Mouse (Mus musculus): ENCODE data around the gene P3h3. TPM values are rescaled to one million over a fixed set of nuclear protein-coding genes. Genes with fewer than 3 reads are reported as not detected.
"Not testable (repeated sequence)": the region's sequence is repeated elsewhere in the genome, so short reads cannot be mapped to it uniquely, and the experiment has no call there.

Gene P3h3
- polyA plus RNA-seq, 1 experiment from 2014 or later, result 14.7 TPM

DNA sequence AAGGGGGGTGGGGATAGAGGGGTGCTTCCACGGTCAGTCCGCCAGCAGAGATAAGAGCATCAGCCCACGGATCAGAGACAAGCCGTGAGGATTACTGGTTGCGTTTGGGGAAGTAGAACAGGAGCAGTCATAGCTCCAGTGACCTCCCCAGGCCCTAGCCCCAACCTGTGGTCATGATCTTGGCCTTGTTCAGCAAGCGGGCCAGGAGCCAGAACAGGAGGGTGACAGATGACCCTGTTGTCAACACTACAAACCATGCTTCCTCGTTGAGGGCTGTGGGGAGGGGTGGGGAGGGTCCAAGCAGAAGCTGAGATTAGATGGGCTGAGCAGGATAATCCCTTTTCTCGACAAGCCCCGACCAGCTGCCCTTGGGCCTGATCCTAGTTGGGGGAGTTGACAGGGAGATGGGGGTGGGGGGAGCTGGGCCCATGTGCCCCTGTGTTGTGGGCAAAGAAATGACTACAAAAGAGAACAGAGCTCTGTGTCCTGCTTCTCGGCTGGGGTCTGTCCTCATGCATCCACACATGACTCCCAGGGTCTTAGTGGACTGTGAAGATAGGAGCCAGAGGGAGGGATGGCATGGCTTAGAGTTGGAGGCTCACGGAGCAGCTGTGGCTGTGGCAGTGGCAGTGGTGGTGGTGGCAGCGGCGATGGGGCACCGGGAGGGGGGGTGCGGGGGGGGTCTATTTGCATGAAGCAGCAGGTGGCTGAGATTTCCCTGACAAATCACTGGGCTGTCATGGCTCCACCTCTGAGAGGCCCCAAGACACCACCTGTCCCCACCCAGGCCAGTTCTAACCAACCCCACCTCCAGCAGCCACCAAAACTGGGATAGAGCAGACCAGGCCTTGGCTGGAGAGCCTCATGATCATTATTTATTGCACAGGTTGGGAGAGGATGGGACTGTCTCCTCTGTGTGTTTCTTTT, 17.0 kb downstream of the P3h3 start, which contains the start of gene Gnb3:
Gene Gnb3, minus strand, starts transcription at position 35 of the 927 bp plus-strand sequence.
- Histone ChIP-seq H3K36me3 (ENCODE audit: control insufficient read depth, insufficient read depth, low read length) (no peaks in the 10 kb centered on the region; the same call in 1 of the 2 replicates), H3K4me3 (ENCODE audit: low read depth, low read length) (no peak within 1 kb of the TSS), H3K9ac (ENCODE audit: low read depth, low read length) (peak within 1 kb of the TSS; percentile 3; the same call in 1 of the 2 replicates), H3K9me3 (ENCODE audit: control insufficient read depth, low read length) (no peaks in the 10 kb centered on the region), H3K4me1 (replicated peaks; ENCODE audit: control insufficient read depth, insufficient read depth, low read length) (peaks cover 5% of the 10 kb centered on the region), H3K4me2 (replicated peaks; ENCODE audit: low read depth, low read length) (no peak within 1 kb of the TSS), H3K27me3 (ENCODE audit: control insufficient read depth, insufficient read depth, low read length) (no peaks in the 10 kb centered on the region), H3K27ac (ENCODE audit: low read depth, low read length) (no peak within 1 kb of the TSS)
- no peak for ATAC-seq (ENCODE audit: low FRiP score)
- WGBS, result 30% methylated on average over 15 of the region's 15 CpGs
- no peak for DNase-seq (ENCODE audit: low spot score)

DNA sequence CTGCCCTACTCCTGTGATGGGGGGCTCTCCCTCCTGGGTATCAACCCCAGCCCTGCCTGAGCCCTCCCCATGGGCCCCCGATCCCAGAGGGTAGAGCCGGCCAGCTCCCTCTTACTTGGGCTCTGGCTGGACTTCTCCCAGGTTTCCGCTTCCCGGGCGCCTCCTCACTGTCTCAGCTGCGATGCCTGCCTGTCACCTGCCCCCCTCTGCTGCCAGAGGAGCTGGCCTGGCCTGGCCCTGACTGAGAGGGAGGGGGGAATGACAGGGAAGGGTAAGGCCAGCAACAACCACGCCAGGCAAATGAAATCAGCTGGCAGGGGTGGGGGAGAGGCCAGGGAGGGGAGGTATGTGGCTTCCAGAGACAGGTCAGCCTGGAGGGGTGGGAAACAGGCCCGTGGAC, 17.7 kb downstream of the P3h3 start:
- no peak overlapping the region for H3K4me3 ChIP-seq (ENCODE audit: low read depth, low read length)
- H3K9me3 ChIP-seq (ENCODE audit: control insufficient read depth, low read length), result no peaks in the 10 kb centered on the region
- H3K27ac ChIP-seq (ENCODE audit: low read depth, low read length), result no peak overlapping the region
- no peaks in the 10 kb centered on the region for H3K27me3 ChIP-seq (ENCODE audit: control insufficient read depth, insufficient read depth, low read length)
- H3K4me1 ChIP-seq (replicated peaks; ENCODE audit: control insufficient read depth, insufficient read depth, low read length), result peaks cover 5% of the 10 kb centered on the region
- H3K36me3 ChIP-seq (ENCODE audit: control insufficient read depth, insufficient read depth, low read length), result no peaks in the 10 kb centered on the region; the same call in 1 of the 2 replicates
- H3K9ac ChIP-seq (ENCODE audit: low read depth, low read length), result peak overlapping the region; percentile 3; the same call in 1 of the 2 replicates
- ATAC-seq (ENCODE audit: low FRiP score) (peak; percentile 43; the same call in 1 of the 2 replicates), DNase-seq (ENCODE audit: low spot score) (no peak)
- WGBS, result 18% methylated on average over 8 of the region's 8 CpGs
- H3K4me2 ChIP-seq (replicated peaks; ENCODE audit: low read depth, low read length), result no peak overlapping the region

DNA sequence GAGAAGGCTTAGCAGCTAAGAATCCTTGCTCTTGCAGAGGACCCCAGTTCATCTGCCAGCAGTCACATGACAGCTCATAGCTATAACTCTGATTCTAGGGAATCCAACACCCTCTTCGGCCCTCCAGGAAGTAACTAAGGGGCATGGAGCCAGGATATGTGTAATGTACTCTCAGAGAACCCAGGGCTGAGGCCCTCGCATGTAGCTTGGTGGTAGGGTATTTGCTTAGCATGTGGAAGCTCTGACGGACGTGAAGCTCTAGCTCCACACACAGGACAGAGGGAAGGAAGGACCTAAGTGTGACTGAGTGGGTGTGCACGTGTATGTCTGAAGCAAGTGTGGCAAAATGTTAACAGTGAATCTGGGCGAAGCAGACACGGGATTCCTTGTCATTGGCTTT, 21.1 kb downstream of the P3h3 start:
- ATAC-seq (ENCODE audit: low FRiP score) (no peak), DNase-seq (ENCODE audit: low spot score) (no peak)
- no peaks in the 10 kb centered on the region for H3K9me3 ChIP-seq (ENCODE audit: control insufficient read depth, low read length)
- no peaks in the 10 kb centered on the region for H3K27me3 ChIP-seq (ENCODE audit: control insufficient read depth, insufficient read depth, low read length)
- no peak overlapping the region for H3K27ac ChIP-seq (ENCODE audit: low read depth, low read length)
- H3K4me2 ChIP-seq (replicated peaks; ENCODE audit: low read depth, low read length), result no peak overlapping the region
- peaks cover 3% of the 10 kb centered on the region; the same call in 1 of the 2 replicates for H3K36me3 ChIP-seq (ENCODE audit: control insufficient read depth, insufficient read depth, low read length)
- WGBS, result 81% methylated on average over 7 of the region's 7 CpGs
- H3K4me3 ChIP-seq (ENCODE audit: low read depth, low read length), result no peak overlapping the region
- peaks cover 8% of the 10 kb centered on the region for H3K4me1 ChIP-seq (replicated peaks; ENCODE audit: control insufficient read depth, insufficient read depth, low read length)
- H3K9ac ChIP-seq (ENCODE audit: low read depth, low read length), result no peak overlapping the region

DNA sequence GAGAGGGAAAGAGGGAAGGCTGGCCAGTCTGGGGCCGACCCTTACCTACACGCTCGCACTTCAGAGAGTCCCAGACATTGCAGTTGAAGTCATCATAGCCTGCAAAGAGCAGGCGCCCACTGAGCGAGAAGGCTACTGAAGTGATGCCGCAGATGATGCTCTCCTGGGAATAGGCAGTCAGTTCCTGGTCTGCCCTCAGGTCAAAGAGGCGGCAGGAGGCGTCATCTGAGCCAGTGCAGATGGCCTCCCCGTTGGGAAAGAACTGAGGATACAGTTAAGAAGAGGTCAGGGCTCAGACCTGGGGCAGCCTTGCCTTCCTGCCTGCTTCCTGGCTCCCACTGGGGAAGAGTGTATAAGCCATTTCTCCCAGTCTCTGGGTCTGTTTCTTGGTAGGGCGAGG, 22.0 kb downstream of the P3h3 start:
- Histone ChIP-seq H3K9ac (ENCODE audit: low read depth, low read length) (no peak overlapping the region), H3K4me2 (replicated peaks; ENCODE audit: low read depth, low read length) (no peak overlapping the region), H3K27me3 (ENCODE audit: control insufficient read depth, insufficient read depth, low read length) (no peaks in the 10 kb centered on the region), H3K4me3 (ENCODE audit: low read depth, low read length) (no peak overlapping the region), H3K9me3 (ENCODE audit: control insufficient read depth, low read length) (no peaks in the 10 kb centered on the region), H3K4me1 (replicated peaks; ENCODE audit: control insufficient read depth, insufficient read depth, low read length) (peaks cover 10% of the 10 kb centered on the region), H3K36me3 (ENCODE audit: control insufficient read depth, insufficient read depth, low read length) (0 out of 2 replicates have a peak, but pooled peaks cover 3% of the 10 kb centered on the region), H3K27ac (ENCODE audit: low read depth, low read length) (no peak overlapping the region)
- WGBS, result 54% methylated on average over 10 of the region's 10 CpGs
- ATAC-seq (ENCODE audit: low FRiP score), result no peak
- DNase-seq (ENCODE audit: low spot score), result no peak

DNA sequence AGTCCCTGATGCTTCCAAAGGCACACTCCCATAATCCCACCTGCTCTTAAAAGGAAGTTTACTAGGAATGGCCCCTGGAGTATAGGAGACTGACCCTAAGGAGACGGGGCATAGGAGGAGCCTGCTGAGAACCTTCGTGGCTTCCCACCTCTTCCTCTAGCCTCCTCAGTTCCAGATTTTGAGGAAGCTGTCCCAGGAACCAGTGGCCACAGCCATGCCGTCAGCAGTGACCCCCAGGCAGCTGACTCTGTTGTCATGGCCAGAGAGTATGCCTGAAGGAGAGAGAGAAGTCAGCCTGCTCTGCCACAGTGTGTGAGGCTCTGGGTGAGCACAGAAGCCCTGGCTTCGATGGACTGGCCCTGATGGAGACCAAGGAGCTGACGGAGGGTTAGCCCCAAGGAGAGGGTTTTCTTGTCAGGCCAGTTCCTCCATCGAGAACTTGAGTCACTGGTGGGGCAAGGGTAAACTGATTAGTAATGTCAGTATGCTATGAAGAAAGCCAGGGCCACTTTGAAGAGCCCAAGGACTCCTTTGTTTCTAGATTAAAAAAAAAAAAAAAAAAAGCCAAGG, 23.0 kb downstream of the P3h3 start:
- 86% methylated on average over 6 of the region's 6 CpGs for WGBS
- H3K9ac ChIP-seq (ENCODE audit: low read depth, low read length), result no peak overlapping the region
- H3K4me1 ChIP-seq (replicated peaks; ENCODE audit: control insufficient read depth, insufficient read depth, low read length), result 0 out of 2 replicates have a peak, but pooled peaks cover 7% of the 10 kb centered on the region

DNA sequence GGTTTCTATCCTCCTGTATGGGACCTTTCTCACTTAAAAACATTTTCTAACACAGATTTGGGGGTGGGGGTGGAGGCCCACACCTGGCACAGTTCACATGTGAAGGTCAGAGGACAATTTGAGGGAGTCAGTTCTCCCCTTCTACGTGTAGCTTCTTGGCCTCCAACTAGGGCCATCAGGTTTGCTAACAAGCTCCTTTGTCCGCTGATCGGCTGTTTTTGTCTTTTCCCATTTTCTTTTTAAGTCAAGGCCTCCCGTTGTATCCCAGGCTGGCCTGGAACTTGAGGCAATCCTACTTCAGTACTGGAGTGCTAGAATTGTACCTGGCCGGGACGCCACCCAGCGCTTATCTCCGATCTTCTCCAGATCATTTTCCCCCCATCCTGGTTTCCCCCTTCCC, 25.9 kb downstream of the P3h3 start:
- ATAC-seq (ENCODE audit: low FRiP score), result no peak
- H3K9ac ChIP-seq (ENCODE audit: low read depth, low read length), result no peak overlapping the region

More for the DNA sequence above, 23.0 kb downstream of the P3h3 start:
- ATAC-seq (ENCODE audit: low FRiP score), result no peak
- H3K27ac ChIP-seq (ENCODE audit: low read depth, low read length), result no peak overlapping the region
- H3K4me3 ChIP-seq (ENCODE audit: low read depth, low read length), result no peak overlapping the region
- no peaks in the 10 kb centered on the region for H3K9me3 ChIP-seq (ENCODE audit: control insufficient read depth, low read length)
- no peak overlapping the region for H3K4me2 ChIP-seq (replicated peaks; ENCODE audit: low read depth, low read length)
- no peaks in the 10 kb centered on the region for H3K27me3 ChIP-seq (ENCODE audit: control insufficient read depth, insufficient read depth, low read length)
- H3K36me3 ChIP-seq (ENCODE audit: control insufficient read depth, insufficient read depth, low read length), result 0 out of 2 replicates have a peak, but pooled peaks cover 3% of the 10 kb centered on the region
- DNase-seq (ENCODE audit: low spot score), result no peak

DNA sequence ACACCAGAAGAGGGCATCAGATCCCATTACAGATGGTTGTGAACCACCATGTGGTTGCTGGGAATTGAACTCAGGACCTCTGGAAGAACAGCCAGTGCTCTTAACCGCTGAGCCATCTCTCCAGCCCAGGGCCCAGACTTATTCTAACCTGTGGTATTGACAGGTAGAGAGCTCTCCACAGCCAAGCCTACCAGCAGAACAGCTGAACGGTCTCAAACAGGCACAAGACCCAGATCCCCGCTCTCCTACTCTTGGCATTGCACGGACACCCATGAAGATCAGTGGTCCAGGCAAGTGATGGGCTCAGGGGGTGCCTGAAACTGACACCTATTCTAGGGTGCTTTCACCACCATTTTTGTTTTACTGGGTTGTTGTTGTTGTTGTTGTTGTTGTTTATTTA, 26.4 kb downstream of the P3h3 start:
- H3K27me3 ChIP-seq (ENCODE audit: control insufficient read depth, insufficient read depth, low read length); H3K27ac ChIP-seq (ENCODE audit: low read depth, low read length); H3K9me3 ChIP-seq (ENCODE audit: control insufficient read depth, low read length); H3K36me3 ChIP-seq (ENCODE audit: control insufficient read depth, insufficient read depth, low read length); H3K4me1 ChIP-seq (replicated peaks; ENCODE audit: control insufficient read depth, insufficient read depth, low read length); H3K9ac ChIP-seq (ENCODE audit: low read depth, low read length); ATAC-seq (ENCODE audit: low FRiP score); DNase-seq (ENCODE audit: low spot score): not testable (repeated sequence)
- WGBS, result 92% methylated on average over 4 of the region's 4 CpGs
- Histone ChIP-seq H3K4me3 (ENCODE audit: low read depth, low read length) (peak overlapping the region; percentile 68; the same call in 1 of the 2 replicates), H3K4me2 (replicated peaks; ENCODE audit: low read depth, low read length) (peak overlapping the region; percentile 85)

More for the DNA sequence above, 25.9 kb downstream of the P3h3 start:
- peak overlapping the region; percentile 85; the same call in 1 of the 2 replicates for H3K4me2 ChIP-seq (replicated peaks; ENCODE audit: low read depth, low read length)
- 95% methylated on average over 8 of the region's 8 CpGs for WGBS
- no peak for DNase-seq (ENCODE audit: low spot score)
- H3K4me3 ChIP-seq (ENCODE audit: low read depth, low read length), result no peak overlapping the region
- H3K36me3 ChIP-seq (ENCODE audit: control insufficient read depth, insufficient read depth, low read length), result 0 out of 2 replicates have a peak, but pooled peaks cover 3% of the 10 kb centered on the region
- no peaks in the 10 kb centered on the region for H3K27me3 ChIP-seq (ENCODE audit: control insufficient read depth, insufficient read depth, low read length)
- peaks cover 8% of the 10 kb centered on the region for H3K4me1 ChIP-seq (replicated peaks; ENCODE audit: control insufficient read depth, insufficient read depth, low read length)
- H3K27ac ChIP-seq (ENCODE audit: low read depth, low read length), result no peak overlapping the region
- no peaks in the 10 kb centered on the region for H3K9me3 ChIP-seq (ENCODE audit: control insufficient read depth, low read length)

DNA sequence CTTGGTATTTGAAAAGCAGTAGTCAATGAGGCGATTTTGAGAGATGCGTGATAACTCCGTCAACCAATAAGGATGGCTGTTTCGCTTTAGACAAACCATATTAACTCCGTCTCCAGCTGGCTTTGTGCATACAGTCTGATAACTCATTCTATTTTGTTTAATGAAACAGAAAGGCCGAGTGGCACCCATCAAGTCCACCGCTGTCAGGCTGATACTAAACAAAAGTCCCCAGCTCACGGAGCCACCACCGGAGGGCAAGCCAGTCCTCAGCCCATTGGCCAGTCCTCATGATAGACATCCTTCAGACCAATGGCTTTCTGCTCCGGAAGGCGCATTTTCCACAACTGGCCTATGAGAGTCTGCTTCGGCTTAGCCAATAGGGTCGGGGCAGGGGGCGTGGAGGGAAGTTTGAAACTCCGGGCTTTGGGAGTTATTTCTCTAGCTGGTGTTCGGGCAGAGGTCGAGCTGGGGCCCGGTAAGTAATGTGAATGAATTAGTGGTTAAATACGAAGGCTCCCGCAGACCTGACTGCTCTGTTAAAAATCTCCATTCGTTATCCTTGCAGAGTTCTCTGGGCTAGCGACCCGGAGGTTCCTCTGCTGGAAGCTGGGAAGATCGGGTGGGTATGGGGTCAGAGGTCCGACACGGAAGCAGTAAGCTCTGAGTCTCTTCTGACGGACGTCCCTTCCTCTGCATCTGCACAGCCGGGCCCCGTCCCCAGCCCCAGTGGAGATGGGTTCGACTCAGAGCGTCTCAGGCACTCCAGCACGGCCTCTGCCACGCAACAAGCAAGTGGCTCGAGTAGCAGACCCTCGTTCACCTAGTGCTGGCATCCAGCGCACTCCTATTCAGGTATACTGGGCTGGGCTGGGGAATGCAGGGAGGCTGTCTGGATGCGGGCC, 27.5 kb downstream of the P3h3 start:
- Histone ChIP-seq H3K4me3 (ENCODE audit: low read depth, low read length) (peak overlapping the region; percentile 68), H3K4me2 (replicated peaks; ENCODE audit: low read depth, low read length) (peak overlapping the region; percentile 85), H3K27me3 (ENCODE audit: control insufficient read depth, insufficient read depth, low read length) (no peaks in the 10 kb centered on the region), H3K9me3 (ENCODE audit: control insufficient read depth, low read length) (no peaks in the 10 kb centered on the region), H3K9ac (ENCODE audit: low read depth, low read length) (peak overlapping the region; percentile 78), H3K4me1 (replicated peaks; ENCODE audit: control insufficient read depth, insufficient read depth, low read length) (peaks cover 8% of the 10 kb centered on the region), H3K27ac (ENCODE audit: low read depth, low read length) (peak overlapping the region; percentile 77; the same call in 1 of the 2 replicates), H3K36me3 (ENCODE audit: control insufficient read depth, insufficient read depth, low read length) (0 out of 2 replicates have a peak, but pooled peaks cover 3% of the 10 kb centered on the region)
- DNase-seq (ENCODE audit: low spot score) (peak; percentile 89), ATAC-seq (ENCODE audit: low FRiP score) (peak; percentile 90)
- under 1% methylated on average over 38 of the region's 38 CpGs for WGBS

All from hindbrain, embryonic 11.5 days (tissue).